Mouse (Mus musculus): Measurements from ENCODE around the gene Slc27a2.

Gene Slc27a2

DNA sequence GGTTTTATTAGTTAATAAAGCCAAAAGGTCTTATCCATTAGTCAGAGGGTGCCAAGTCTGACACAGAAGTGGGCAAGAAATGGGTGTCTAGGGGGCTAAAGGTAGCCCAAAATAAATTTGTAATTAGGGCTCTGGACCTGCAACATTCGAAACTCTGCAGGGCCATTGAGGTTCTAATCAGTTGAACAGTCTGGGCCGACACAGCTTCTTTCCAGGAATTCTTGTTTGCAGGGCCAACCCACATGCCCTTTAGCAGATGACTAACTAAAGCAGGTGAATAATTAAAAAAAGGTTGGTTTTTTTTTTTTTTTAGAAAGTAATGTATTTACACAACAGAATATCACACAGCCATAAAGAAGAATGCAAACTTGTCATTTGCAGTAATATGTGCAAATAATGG lies 70.2 kb downstream of the Slc27a2 start:
- no peaks in the 10 kb centered on the region for H3K9me3 ChIP-seq (ENCODE audit: low read length)
- TF ChIP-seq CTCF (conservative IDR thresholded peaks at IDR 0.05; ENCODE audit: low read length) = no peak
- TF ChIP-seq NANOG (IDR thresholded peaks at IDR 0.05; ENCODE audit: borderline replicate concordance, low read length) = no peak
- no peak for TF ChIP-seq POU5F1 (IDR thresholded peaks at IDR 0.05; ENCODE audit: borderline replicate concordance, low read length)
- H3K4me3 ChIP-seq (replicated peaks; ENCODE audit: low read length) = no peak overlapping the region
- H3K27me3 ChIP-seq (ENCODE audit: insufficient read depth, low read length) = peaks cover 5% of the 10 kb centered on the region
- H3K4me1 ChIP-seq (replicated peaks; ENCODE audit: low read depth, low read length) = peaks cover 24% of the 10 kb centered on the region
- peaks cover under 1% of the 10 kb centered on the region; the same call in 1 of the 2 replicates for H3K36me3 ChIP-seq (ENCODE audit: insufficient read depth, low read length)

DNA sequence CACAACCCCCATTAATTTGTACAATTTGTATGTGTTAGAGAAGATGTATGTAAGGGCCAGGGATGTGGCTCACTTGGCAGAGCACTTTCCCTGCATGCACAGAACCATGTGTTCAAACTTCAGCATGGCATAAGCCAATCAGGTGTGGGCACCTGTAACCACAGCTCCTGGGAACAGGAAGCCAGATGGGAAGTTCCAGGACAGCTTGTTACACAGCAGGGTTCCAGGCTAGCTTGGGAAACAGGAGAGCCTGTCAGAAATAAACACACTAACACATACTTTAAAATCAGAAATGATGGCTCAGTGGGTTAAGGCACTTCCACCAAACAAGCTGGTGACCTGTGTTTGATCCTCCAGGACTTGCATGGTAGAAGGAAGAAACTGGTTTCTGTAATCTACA lies 70.9 kb downstream of the Slc27a2 start:
- Histone ChIP-seq H3K9me3 (ENCODE audit: low read length) (no peaks in the 10 kb centered on the region), H3K27me3 (ENCODE audit: insufficient read depth, low read length) (peaks cover 5% of the 10 kb centered on the region), H3K4me3 (replicated peaks; ENCODE audit: low read length) (no peak overlapping the region), H3K4me1 (replicated peaks; ENCODE audit: low read depth, low read length) (peaks cover 23% of the 10 kb centered on the region), H3K36me3 (ENCODE audit: insufficient read depth, low read length) (peaks cover 7% of the 10 kb centered on the region)
- no peak for TF ChIP-seq NANOG (IDR thresholded peaks at IDR 0.05; ENCODE audit: borderline replicate concordance, low read length)
- no peak for TF ChIP-seq CTCF (conservative IDR thresholded peaks at IDR 0.05; ENCODE audit: low read length)
- no peak for TF ChIP-seq POU5F1 (IDR thresholded peaks at IDR 0.05; ENCODE audit: borderline replicate concordance, low read length)

- Histone ChIP-seq H3K36me3 (ENCODE audit: insufficient read depth, low read length) (peaks cover 37% of the 10 kb centered on the region), H3K9me3 (ENCODE audit: low read length) (no peaks in the 10 kb centered on the region), H3K4me3 (replicated peaks; ENCODE audit: low read length) (no peak overlapping the region), H3K4me1 (replicated peaks; ENCODE audit: low read depth, low read length) (peaks cover 13% of the 10 kb centered on the region), H3K27me3 (ENCODE audit: insufficient read depth, low read length) (no peaks in the 10 kb centered on the region)
- TF ChIP-seq NANOG (IDR thresholded peaks at IDR 0.05; ENCODE audit: borderline replicate concordance, low read length) (no peak), POU5F1 (IDR thresholded peaks at IDR 0.05; ENCODE audit: borderline replicate concordance, low read length) (no peak), CTCF (conservative IDR thresholded peaks at IDR 0.05; ENCODE audit: low read length) (no peak)
Observed at GRCm38 (mm10) chr2:126628455-126628995, 76.3 kb downstream of the Slc27a2 start.

- H3K4me3 ChIP-seq (replicated peaks; ENCODE audit: low read length) = no peak overlapping the region
- TF ChIP-seq CTCF (conservative IDR thresholded peaks at IDR 0.05; ENCODE audit: low read length) = no peak
- TF ChIP-seq NANOG (IDR thresholded peaks at IDR 0.05; ENCODE audit: borderline replicate concordance, low read length) = no peak
- no peak for TF ChIP-seq POU5F1 (IDR thresholded peaks at IDR 0.05; ENCODE audit: borderline replicate concordance, low read length)
- peaks cover 49% of the 10 kb centered on the region for H3K36me3 ChIP-seq (ENCODE audit: insufficient read depth, low read length)
- H3K27me3 ChIP-seq (ENCODE audit: insufficient read depth, low read length) = no peaks in the 10 kb centered on the region
- peaks cover 15% of the 10 kb centered on the region for H3K4me1 ChIP-seq (replicated peaks; ENCODE audit: low read depth, low read length)
- no peaks in the 10 kb centered on the region for H3K9me3 ChIP-seq (ENCODE audit: low read length)
Observed at GRCm38 (mm10) chr2:126633165-126633564, 81.0 kb downstream of the Slc27a2 start.

DNA sequence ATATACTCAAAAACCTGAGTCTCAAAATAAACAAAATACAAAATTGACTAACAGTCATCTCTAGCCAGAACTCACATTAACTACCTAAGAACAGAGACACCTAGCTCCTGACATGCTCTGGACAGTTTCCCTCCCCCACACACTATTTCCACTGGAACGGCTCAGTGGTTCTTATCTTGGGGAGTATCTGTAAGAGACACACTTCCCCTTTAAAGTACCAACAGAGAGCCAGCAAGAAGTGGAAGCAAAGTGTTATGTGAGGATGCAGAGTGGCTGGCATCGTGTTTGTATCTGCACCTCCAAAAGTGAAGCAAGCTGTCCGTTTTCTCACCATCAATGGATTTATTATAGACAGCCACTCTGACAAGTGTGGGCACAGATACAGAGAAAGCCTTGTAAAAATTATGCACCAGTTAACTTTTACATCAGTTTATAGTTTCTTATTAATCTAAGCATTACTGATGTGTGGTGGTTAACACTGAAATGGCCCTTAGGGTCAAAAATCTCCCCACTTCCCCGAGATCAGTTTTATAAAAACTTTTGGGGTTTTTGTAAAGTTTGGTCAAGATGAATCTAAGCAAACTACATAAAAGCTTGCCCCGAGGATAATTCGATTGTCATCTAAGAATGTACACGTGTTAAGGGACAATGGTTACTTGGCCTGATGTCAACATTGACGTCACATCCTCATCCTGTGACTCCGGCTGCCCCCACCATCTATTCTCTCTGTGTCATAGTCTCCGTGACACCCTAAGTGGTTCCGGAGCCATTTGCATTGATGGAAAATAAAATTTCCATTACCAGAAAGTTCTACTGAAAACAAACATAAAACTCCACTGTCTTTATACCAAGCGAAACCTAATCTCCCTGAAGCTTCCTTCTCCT lies 84.0 kb downstream of the Slc27a2 start:
- H3K4me3 ChIP-seq (replicated peaks; ENCODE audit: low read length) = no peak overlapping the region
- H3K9me3 ChIP-seq (ENCODE audit: low read length) = no peaks in the 10 kb centered on the region
- peaks cover 53% of the 10 kb centered on the region for H3K36me3 ChIP-seq (ENCODE audit: insufficient read depth, low read length)
- no peak for TF ChIP-seq POU5F1 (IDR thresholded peaks at IDR 0.05; ENCODE audit: borderline replicate concordance, low read length)
- no peak for TF ChIP-seq NANOG (IDR thresholded peaks at IDR 0.05; ENCODE audit: borderline replicate concordance, low read length)
- no peak for TF ChIP-seq CTCF (conservative IDR thresholded peaks at IDR 0.05; ENCODE audit: low read length)
- H3K27me3 ChIP-seq (ENCODE audit: insufficient read depth, low read length) = no peaks in the 10 kb centered on the region
- peaks cover 6% of the 10 kb centered on the region for H3K4me1 ChIP-seq (replicated peaks; ENCODE audit: low read depth, low read length)
